Mouse (Mus musculus) intestine, postnatal 0 days (tissue): ENCODE measurements around the gene Rhobtb3. TPM values are rescaled to one million over a fixed set of nuclear protein-coding genes. Genes with fewer than 3 reads are reported as not detected.
A peak's percentile ranks its signal among the peaks of the same experiment; 100 is the strongest.

Experiments used
- ATAC-seq: fragments of 200-750 bp; cut with Nextera tagmentation; 2 replicates; pipeline ENCODE4 v1.8.0; 2017; ENCODE audit warnings: mild to moderate bottlenecking, moderate TSS enrichment, moderate library complexity
- H3K27ac ChIP-seq: fragments of 300-500 bp; sonication (generic); 2 replicates; pipeline ENCODE4 v1.5.1; 2014; ENCODE audit warnings: mild to moderate bottlenecking, low read depth, low read length, moderate library complexity
- H3K27me3 ChIP-seq: fragments of 300-500 bp; sonication (generic); replicated peaks from 2 replicates; pipeline ENCODE4 v1.6.1; 2014; ENCODE audit warnings: low read length, mixed read lengths; ENCODE audit not compliant: control insufficient read depth, insufficient read depth
- H3K36me3 ChIP-seq: fragments of 300-500 bp; sonication (generic); 2 replicates; pipeline ENCODE4 v1.6.1; 2014; ENCODE audit warnings: mild to moderate bottlenecking, moderate library complexity; ENCODE audit not compliant: control insufficient read depth, insufficient read depth
- H3K4me1 ChIP-seq: fragments of 300-500 bp; sonication (generic); replicated peaks from 2 replicates; pipeline ENCODE4 v1.6.1; 2014; ENCODE audit warnings: antibody characterized with exemption, low read length, mixed read lengths; ENCODE audit not compliant: control insufficient read depth, insufficient read depth
- H3K4me2 ChIP-seq: fragments of 300-500 bp; sonication (generic); replicated peaks from 2 replicates; pipeline ENCODE4 v1.6.1; 2014; ENCODE audit warnings: low read depth, mild to moderate bottlenecking, moderate library complexity
- H3K4me3 ChIP-seq: fragments of 300-500 bp; sonication (generic); 2 replicates; pipeline ENCODE4 v1.5.1; 2014; ENCODE audit warnings: low read depth, low read length
- H3K9ac ChIP-seq: fragments of 300-500 bp; sonication (generic); 2 replicates; pipeline ENCODE4 v1.6.1; 2014; ENCODE audit warnings: mild to moderate bottlenecking, low read depth, low read length
- H3K9me3 ChIP-seq: fragments of 300-500 bp; sonication (generic); 2 replicates; pipeline ENCODE4 v1.6.1; 2016; ENCODE audit warnings: mixed run types; ENCODE audit not compliant: control insufficient read depth
- CTCF ChIP-seq: sonication (generic); IDR thresholded peaks from 2 replicates; pipeline ENCODE4 v1.5.1; 2016; ENCODE audit warnings: low read depth, mild to moderate bottlenecking, control low read depth, antibody characterized with exemption, moderate library complexity
- WGBS: fragments of 180-500 bp; shearing (Covaris S2); extraction: QIAGEN DNeasy Blood & Tissue Kit; methylation state at CpG from one replicate; pipeline ENCODE4 v1.1.7; 2014; 5-methylcytosine and 5-hydroxymethylcytosine counted together
- polyA plus RNA-seq: library from polyadenylated mRNA; unstranded; fragments of >200 nt; fragmentation: Nextera tagmentation; extraction: Ambion mirVana; gene quantifications from 2 replicates; pipeline ENCODE4 v1.2.1, GENCODE M21; 2015

Gene Rhobtb3
- polyA plus RNA-seq, 1 experiment from 2014 or later, result 10.1 TPM

DNA sequence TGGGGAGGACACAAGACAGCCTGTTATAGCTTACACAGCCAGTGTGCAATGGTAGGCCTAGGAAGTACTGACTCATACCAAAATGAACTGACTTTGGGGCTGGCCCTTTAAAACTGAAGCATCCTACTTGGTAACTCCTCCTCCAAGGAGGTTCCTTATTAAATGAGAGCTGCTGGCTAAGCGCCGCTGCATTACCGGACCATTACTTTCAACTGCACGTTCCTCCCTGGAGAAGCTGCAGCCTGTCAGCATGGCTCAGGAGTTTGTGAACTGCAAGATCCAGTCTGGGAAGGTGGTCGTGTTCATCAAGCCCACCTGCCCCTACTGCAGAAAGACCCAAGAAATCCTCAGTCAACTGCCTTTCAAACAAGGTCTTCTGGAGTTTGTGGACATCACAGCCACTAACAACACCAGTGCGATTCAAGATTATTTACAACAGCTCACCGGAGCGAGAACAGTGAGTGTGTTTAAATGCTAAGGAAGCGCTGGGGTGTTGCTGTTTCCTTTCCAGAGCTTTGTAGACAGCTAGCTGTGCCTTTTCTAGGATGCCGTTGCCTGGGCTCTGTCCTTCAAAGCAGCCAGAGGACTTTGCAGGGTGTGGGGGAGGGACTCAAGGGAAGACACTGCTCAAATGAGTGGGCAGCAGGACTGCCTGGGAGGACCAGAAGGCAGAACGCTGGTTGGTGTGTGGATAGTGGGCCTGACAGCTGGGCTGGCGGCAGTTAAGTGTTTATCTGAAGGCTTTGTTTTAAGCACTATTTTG, 103.8 kb downstream of the Rhobtb3 start, which contains the start of gene Glrx:
Gene Glrx (plus strand): TSS at position 150 of the 763 bp plus-strand sequence.
- H3K9me3 ChIP-seq, result no peaks in the 10 kb centered on the region
- no peaks in the 10 kb centered on the region for H3K36me3 ChIP-seq
- H3K9ac ChIP-seq, result peak within 1 kb of the TSS; percentile 58
- H3K4me3 ChIP-seq, result peak within 1 kb of the TSS; percentile 60
- H3K4me2 ChIP-seq, result peak within 1 kb of the TSS; percentile 66
- H3K27me3 ChIP-seq, result no peaks in the 10 kb centered on the region
- TF ChIP-seq CTCF, result no peak
- H3K27ac ChIP-seq, result peak within 1 kb of the TSS; percentile 79
- under 1% methylated on average over 12 of the region's 12 CpGs for WGBS
- peaks cover 9% of the 10 kb centered on the region for H3K4me1 ChIP-seq
- peak; percentile 52 for ATAC-seq

DNA sequence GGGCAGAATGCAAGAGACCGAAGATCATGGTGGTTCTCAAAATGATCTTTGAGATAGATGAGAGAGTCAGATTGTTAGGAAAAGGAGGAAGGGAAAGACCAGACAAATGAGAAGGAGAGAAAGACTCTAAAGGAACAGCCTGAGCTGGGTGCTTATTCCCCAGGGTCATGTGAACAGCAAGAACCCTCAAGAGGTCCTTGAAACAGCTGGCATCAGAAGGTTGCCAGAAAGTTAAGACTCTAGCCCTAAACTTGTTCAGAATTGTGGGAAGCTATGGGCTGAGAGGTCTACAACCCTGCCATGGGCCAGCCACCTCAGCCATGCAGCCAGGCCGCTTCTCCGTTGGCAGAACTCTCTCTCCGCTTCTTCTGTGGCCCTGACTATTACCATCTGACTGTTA, 105.2 kb downstream of the Rhobtb3 start:
- no peak overlapping the region for H3K4me2 ChIP-seq
- H3K27ac ChIP-seq, result peak overlapping the region; percentile 67
- 72% methylated on average over 4 of the region's 4 CpGs for WGBS
- no peak for ATAC-seq
- no peak overlapping the region for H3K4me3 ChIP-seq
- TF ChIP-seq CTCF, result no peak
- H3K9ac ChIP-seq, result no peak overlapping the region
- no peaks in the 10 kb centered on the region for H3K9me3 ChIP-seq
- H3K36me3 ChIP-seq, result no peaks in the 10 kb centered on the region
- H3K4me1 ChIP-seq, result peaks cover 13% of the 10 kb centered on the region
- H3K27me3 ChIP-seq, result no peaks in the 10 kb centered on the region

DNA sequence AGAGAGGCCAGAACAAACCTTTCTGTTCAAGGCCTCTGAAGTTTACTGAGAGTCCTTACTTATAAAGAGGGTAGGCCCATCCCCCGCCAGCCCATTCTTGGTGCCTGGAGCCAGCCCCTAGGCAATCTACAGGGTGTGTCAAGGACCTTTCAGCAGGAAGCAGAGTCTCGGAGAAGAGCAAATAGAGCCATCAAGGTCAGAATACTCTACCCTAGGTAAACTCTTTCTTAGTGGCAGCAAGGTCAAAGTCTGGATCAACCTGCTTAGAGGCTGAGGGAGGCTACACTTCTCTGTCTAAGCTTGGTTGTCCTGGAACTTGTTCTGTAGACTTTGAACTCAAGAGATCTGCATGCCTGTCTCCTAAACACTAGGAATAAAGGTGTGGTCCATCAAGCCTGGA, 108.3 kb downstream of the Rhobtb3 start:
- peaks cover 18% of the 10 kb centered on the region for H3K4me1 ChIP-seq
- H3K27ac ChIP-seq, result peak overlapping the region; percentile 89
- H3K4me2 ChIP-seq, result peak overlapping the region; percentile 21; the same call in 1 of the 2 replicates
- H3K27me3 ChIP-seq, result no peaks in the 10 kb centered on the region
- peak; percentile 79 for ATAC-seq
- H3K9me3 ChIP-seq, result no peaks in the 10 kb centered on the region
- H3K4me3 ChIP-seq, result no peak overlapping the region
- 31% methylated on average over 2 of the region's 2 CpGs for WGBS
- no peaks in the 10 kb centered on the region for H3K36me3 ChIP-seq
- no peak for TF ChIP-seq CTCF
- H3K9ac ChIP-seq, result no peak overlapping the region

DNA sequence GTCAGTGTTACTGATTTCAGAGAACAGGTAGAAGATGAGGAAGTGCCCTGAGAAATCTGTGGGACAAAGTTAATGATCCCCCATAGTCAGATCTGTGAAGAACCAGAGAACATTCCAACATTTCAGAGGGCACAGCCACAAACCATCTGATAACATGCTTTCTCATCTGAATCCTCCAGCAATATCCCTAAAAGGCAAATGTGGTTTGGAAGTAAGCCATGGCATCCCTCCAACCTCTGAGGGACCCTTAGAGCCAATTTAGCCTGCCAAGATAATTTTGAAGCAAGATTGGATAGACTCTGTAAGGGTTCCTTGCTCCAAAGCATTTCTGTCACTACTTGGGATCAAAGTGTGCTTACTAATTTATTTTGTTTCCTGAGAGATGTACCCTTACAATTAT, 110.2 kb downstream of the Rhobtb3 start:
- no peak for ATAC-seq
- no peaks in the 10 kb centered on the region for H3K9me3 ChIP-seq
- no peaks in the 10 kb centered on the region for H3K27me3 ChIP-seq
- H3K27ac ChIP-seq, result 0 out of 2 replicates have a peak overlapping the region, but pooled peaks have one; percentile 46
- no peak for TF ChIP-seq CTCF
- peaks cover 12% of the 10 kb centered on the region for H3K4me1 ChIP-seq
- no peak overlapping the region for H3K9ac ChIP-seq
- no peak overlapping the region for H3K4me3 ChIP-seq
- H3K4me2 ChIP-seq, result no peak overlapping the region
- H3K36me3 ChIP-seq, result no peaks in the 10 kb centered on the region

DNA sequence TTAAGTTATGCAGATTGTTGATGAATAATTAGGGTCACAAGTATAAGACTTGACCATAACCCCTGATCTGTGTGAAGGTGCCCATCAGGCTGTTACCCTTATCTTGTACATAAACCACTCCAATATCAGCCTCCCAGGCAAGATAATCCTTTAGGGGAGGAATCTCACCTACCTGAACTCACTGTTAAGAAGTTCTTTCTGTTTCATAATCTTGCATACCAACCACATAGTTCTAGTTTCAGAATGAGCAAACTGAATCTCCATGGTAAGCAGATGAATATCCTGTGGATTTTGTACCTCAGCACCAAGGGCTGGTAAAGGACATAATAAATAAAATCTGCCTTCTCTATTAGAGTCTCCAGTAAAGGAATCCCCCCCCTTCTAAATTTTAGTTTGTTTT, 111.0 kb downstream of the Rhobtb3 start:
- Histone ChIP-seq H3K36me3 (no peaks in the 10 kb centered on the region), H3K4me1 (peaks cover 12% of the 10 kb centered on the region), H3K27me3 (no peaks in the 10 kb centered on the region), H3K27ac (peak overlapping the region; percentile 46; the same call in 1 of the 2 replicates), H3K9me3 (no peaks in the 10 kb centered on the region), H3K4me3 (no peak overlapping the region), H3K9ac (no peak overlapping the region), H3K4me2 (no peak overlapping the region)
- no peak for ATAC-seq
- no peak for TF ChIP-seq CTCF

DNA sequence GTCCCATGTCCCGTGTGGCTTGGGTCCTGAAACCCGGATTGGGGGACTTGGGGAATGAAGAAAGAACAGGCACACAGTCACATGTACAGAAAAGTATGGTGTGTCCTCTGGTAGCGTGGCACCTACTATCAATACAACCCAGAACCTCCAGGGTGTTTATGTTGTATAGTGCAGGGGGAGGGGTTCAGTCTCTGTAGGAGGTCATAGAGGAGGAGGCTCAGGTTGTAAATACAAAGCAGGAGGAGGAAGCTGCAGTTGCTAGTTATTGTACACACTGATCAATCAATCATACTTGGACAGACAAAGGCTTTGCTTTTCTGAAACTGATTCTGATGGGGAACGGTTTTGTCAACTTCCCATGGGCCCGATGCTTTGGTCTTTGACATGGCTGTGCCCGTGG, 112.0 kb downstream of the Rhobtb3 start:
- no peak overlapping the region for H3K4me3 ChIP-seq
- H3K4me1 ChIP-seq, result peaks cover 9% of the 10 kb centered on the region
- no peaks in the 10 kb centered on the region for H3K36me3 ChIP-seq
- H3K4me2 ChIP-seq, result no peak overlapping the region
- H3K27ac ChIP-seq, result no peak overlapping the region
- no peak overlapping the region for H3K9ac ChIP-seq
- ATAC-seq, result no peak
- TF ChIP-seq CTCF, result no peak
- no peaks in the 10 kb centered on the region for H3K9me3 ChIP-seq
- 74% methylated on average over 6 of the region's 6 CpGs for WGBS
- no peaks in the 10 kb centered on the region for H3K27me3 ChIP-seq
